Mouse (Mus musculus): ENCODE measurements around the gene Tdgf1.

The Tdgf1 gene

DNA sequence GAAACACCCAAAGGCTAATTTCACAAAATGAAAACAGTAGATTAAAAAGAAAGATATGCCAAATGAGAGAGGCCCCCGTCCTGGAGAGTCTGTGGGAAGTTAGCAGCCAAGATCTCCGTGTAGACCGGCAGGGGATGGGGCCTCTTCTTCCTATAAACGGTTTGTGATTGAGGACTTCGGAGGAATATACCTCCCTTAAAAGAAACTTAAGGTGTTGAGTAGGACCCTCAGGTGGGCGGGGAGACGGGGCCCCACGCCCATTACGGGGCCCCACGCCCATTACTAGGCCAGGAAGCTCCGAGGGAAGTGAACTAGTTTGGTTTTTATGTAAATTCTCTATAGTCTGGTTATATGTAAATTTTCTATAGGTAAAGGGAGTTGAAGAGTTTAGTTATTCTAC is at the start of gene Tdgf1:
Tdgf1 (minus strand) TSS at position 233 of the 400 bp plus-strand sequence.
- DNase-seq (ENCODE audit: low read depth, low spot score) = peak; percentile 92

DNA sequence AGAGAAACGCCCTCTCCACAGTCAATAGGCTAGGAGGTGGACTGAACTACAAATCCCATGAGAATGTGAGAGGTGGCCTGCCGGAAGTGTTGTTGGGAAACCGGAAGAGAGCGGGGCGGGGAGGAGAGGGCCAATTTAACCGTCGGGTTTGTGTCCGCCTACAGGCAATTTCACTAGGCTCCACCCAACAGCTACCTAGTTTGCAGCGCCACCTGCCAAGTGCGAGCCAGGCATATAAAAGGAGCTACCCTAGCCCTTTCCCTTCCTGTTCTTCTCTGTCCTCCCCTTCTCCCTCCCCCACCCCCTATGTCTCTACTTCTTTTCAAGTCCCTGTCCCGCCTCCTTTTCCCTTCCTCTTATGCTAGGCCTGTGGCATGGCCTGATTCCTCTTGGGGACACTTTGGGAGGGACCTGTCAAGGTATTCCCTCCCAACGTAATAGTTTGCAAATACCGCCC is 48.8 kb upstream of the Tdgf1 start:
- DNase-seq (ENCODE audit: low read depth, low spot score) = peak; percentile 98

DNA sequence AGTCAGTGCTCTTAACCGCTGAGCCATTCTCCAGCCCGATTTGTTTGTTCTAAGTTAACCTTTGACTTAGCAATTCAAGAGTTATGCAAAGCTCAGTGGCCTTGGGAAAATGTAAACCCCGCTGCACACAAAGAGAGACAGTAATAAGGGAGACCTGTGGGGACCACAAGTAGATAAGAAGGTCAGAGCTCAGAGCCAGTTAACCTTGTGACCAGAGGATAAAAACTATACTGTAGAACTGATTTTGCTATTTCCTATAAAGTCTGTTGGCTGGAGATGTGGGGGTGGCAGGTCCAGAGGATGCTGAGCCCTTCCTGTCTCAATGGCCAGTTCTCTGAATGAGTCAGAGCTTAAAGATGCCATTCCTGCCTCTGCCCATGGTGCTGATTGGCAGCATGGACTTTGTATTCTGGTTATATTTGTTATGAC is 47.3 kb upstream of the Tdgf1 start:
- peak; percentile 35 for DNase-seq (ENCODE audit: low read depth, low spot score)

DNA sequence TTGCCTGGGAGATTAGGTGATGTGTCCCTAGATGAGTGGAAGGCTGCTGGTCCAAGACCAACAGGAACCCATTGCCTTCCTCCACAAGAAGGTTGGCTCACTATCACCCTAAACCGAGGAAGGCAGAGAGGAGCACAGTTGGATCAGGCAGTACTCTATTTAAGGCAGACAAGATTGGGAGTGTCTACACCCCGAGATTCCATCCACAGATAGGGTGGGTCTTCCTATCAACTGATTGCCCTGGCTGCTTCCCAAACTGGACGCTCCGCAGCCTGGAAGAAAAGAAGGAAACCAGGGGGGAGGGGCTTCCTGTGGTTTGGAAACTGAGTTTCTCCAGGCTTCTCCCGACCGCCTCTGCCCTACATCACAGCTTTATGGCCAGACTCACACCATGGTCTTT is 44.2 kb upstream of the Tdgf1 start, which contains the start of gene Rtp3:
Rtp3 (minus strand) TSS at position 380 of the 400 bp plus-strand sequence.
- DNase-seq (ENCODE audit: low read depth, low spot score) = peak; percentile 20

DNA sequence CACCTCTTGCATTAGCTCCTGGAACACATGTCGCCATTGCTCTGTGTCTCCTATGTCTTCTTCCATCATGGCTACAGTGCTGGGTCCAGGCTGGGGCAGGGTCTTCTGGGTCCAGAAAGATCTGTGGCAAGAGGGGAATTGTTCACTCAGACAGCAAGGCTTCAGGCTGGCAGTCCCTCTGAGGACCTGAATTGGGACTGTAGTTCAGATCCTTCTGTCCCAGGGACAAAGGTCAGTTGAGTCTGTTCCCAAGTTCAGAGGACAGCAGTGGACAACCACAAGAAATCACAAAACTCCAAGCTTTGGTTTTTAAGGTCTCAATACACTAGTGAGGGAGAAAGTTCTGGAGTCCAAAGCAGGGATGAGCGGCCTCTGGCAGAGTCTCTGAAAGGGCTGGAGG is 43.6 kb upstream of the Tdgf1 start:
- DNase-seq (ENCODE audit: low read depth, low spot score) = no peak

DNA sequence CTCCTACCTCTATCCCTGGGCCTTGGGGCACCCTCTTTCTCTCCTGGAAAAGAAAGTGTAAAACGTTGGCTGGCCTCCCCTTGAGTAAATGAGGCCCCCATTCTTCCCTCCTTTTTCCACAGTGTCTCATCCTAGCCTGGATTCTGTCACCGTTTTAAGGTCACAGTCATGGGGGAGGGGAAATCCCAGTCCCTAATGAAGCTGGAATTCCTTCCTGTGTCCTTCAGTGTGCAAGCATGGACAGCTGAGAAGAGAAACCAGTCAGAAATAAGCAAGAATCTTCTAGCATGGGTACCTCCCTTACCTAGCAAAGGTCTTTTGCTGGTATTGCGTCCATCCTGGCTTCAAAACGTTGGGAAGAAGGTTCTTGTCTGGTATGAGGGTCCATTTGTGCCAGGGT is 43.2 kb upstream of the Tdgf1 start:
- no peak for DNase-seq (ENCODE audit: low read depth, low spot score)

DNA sequence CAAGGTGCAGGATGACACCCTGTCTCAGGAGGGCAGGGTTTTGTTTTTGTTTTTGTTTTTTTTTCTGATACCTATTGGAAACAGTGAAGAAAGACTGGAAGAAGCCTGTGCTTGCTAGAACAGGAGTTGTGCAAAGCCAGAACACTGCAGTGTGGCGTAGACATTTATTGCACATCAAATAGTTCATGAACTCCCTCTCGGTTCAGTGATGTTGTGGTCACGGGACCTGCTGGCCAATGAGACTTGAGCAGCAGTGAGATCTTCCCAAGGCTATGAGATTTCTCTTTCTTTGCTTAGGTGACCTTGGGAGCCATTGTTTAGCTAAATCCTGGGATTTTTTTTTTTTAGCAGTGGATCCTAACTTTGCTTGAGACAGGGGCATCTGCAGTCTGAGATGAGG is 42.1 kb upstream of the Tdgf1 start:
- peak; percentile 41 for DNase-seq (ENCODE audit: low read depth, low spot score)

DNA sequence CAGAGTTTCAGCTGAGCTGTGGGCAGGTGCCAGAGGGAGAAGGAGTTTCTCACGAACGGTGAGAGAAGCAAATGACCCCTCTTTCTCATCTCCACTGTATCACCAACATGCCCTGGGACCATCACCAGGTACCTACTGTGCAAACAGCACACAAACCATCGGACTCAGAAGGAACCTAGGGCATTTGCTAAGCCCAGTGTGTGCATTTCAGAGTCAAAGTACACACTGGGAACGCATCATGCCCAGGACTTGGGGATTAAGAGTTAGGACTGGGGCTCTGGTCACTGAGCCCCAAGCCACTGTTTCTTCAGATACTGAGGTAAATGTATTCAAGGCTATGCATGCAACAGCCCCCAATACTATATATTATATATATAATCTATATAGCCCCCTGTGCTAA is 41.4 kb upstream of the Tdgf1 start:
- DNase-seq (ENCODE audit: low read depth, low spot score) = no peak

DNA sequence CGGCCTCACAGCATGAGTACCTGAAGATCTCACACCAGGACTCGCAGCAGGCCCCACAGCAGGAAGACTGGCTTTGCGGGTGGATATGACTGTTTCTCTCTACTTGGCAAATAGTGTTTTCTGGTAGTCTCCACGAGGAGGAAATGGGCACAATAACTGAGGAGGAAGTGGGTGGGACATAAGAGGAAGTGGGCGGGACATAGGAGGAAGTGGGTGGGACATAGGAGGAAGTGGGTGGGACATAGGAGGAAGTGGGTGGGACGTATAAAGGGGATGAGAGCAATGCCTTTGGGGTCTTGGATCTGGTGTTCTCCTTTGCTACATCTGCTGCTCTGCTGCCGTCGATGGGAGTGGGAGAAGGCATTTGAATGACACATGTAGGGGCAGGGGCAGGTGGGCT is 40.0 kb upstream of the Tdgf1 start:
- no peak for DNase-seq (ENCODE audit: low read depth, low spot score)

DNA sequence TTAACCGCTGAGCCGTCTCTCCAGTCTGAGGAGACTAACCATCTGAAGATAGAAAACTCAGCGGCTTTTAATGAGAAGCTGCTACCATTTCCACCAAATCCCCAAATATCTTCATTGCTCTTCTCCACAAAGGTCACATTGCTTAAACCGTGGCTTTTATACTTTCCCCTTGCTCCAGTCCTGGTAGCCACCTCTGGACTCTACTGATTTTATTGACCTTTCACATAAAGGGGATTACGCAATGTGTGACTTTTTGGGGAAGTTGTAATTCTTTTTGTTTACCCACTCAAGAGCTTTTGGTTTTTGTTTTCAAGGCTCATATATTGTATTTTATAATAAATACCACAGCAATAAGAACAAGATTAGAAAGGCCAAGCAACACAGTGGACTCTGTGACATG is 39.6 kb upstream of the Tdgf1 start:
- no peak for DNase-seq (ENCODE audit: low read depth, low spot score)

DNA sequence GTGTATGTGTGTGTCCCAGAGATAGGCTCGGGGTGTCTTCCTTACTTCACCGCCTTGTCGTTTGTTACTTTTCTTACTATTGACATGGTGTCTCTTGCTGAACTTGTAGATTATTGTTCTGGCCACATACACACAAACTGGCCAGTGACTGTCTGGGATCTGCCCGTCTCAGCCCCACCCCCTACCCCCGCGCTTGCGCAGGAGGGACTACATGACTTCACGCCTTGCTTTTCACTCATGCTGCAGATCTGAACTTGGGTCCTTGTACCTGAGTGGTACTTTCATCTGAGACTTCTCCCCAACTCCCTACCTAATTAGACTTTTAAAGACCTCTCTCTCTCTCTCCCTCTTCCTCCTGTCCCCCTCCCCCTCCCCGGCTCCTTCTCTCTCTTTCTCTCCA is 38.1 kb upstream of the Tdgf1 start:
- peak; percentile 74 for DNase-seq (ENCODE audit: low read depth, low spot score)

DNA sequence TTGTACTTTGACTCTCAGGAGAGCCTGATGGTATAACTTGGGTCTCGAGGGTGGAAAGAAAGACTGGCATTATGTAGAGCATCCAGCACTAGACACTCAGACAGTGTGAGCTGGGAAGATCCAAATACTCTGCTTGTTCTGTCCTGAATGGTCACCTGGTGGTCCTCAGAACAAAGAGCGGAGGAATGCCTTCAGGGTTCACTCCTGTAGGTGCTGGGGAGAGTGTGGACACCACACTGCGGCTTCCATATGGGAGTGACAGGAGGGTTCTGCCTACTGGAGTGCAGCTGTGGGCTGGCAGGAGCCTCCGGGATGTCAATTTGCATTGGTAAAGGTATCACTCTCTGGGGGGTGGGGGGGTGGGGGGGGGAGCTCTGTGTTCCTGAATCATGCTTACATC is 36.4 kb upstream of the Tdgf1 start:
- DNase-seq (ENCODE audit: low read depth, low spot score) = no peak

DNA sequence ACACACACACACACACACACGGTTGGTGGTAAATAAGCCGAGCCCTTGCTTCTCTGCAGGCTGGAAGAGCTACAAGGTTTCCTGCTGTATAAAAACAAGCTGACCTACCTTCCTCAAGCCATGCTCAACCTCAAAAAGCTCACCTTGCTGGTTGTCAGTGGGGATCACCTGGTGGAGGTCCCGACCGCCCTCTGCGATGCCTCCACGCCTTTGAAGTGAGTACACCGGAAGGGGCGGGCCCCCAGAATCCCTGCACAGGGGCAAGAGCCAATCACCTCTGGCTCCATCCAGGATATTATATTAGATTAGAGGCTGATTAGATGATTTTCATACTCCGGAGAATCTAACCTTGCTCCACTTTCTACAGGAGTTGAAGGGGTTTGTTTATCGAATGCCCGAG is 33.5 kb upstream of the Tdgf1 start:
- DNase-seq (ENCODE audit: low read depth, low spot score) = peak; percentile 90

DNA sequence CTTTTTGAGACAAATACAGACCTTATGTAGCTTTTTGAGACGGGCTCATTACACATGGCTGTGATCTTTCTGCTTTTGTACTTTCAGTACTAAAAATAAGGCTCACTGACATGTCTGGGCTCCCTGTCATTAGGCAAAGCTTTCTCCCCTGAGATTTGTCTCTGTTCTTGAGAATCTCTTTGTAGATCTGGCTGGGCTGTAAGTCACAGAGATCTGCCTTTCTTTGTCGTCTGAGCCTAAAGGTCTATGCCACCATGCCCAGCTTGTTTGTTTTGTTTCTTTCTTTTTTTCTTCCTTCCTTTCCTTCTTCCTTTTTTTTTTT is 19.9 kb upstream of the Tdgf1 start:
- no peak for DNase-seq (ENCODE audit: low read depth, low spot score)

DNA sequence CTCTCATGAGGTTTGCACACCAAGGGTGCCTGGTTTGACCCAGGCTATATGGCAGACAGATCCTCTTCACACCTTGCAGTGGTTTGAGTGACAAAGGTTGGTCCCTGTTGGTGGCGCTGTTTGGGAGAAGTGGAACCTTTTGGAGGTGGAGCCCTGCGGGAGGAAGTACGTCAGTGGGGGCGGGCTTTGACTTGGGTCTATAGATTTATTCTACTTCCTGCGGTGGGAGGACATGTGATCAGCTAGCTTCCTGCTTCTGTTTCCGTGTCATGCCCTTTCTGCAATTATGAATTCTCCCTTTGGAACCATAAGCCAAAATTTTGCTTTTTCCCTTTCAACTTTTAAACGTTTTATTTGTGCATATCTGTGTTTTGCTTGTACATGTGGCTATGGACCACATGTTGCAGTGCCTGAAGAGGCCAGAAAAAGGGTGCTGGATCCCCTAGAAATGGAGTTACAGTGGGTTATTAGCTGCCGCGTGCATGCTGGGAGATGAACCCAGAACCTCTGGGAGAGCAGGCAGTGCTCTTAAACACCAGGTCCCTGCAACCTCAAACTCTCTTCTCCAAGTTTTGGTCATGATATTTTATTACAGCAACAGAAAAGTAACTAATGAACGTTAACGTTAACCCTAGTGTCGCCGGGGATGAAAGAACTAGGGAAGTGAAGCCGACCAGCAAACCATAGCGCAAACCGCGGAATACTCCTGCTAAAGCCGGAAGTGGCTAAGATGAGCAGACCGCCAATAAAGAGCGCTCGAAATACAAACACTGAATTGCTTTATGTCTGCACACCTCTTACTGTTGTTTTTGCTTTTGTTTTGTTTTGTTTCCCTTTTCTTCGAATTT is 19.3 kb upstream of the Tdgf1 start:
- DNase-seq (ENCODE audit: low read depth, low spot score) = peak; percentile 96

DNA sequence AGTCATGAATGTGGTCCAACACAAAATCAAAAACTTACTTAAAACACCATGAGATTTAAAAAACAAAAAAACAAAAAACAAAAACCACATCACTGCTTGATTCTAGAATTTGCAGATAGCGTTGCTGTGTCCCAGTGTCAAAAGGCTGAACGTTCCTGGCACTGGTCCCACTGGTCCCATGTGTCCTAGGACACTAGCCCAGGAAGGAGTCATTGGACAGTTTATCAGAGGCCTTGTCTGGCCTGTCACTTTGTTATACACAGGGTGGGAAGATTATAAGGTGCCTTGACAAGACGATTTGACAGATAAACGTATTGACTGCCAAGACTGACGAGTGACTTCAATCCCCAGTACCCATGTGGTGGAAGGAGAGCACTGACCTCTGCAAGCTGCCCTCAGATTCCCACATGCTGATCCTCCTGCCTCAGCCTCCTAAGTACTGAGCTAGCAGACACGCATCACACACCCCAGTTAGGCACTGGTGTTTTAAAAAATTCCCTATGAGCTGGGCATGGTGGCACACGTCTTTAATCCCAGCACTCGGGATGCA is 17.7 kb upstream of the Tdgf1 start:
- DNase-seq (ENCODE audit: low read depth, low spot score) = no peak

DNA sequence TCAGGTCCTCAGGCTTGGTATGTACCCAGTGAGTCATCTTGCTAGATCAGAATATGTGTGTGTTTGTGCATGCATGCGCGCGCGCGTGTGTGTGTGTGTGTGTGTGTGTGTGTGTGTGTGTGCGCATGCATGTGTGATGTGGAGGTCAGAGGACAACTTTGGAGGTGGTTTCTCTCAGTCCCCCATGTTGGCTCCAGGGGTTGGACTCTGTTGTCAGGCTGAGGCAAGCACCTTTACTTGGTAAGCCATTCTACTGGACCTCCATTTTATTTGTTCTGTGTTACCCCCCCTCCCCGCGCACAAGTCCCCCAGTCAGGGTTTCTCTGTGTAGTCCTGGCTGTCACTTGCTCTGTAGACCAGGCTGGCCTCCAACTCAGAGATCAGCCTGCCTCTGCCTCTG is 15.4 kb upstream of the Tdgf1 start:
- DNase-seq (ENCODE audit: low read depth, low spot score) = no peak

DNA sequence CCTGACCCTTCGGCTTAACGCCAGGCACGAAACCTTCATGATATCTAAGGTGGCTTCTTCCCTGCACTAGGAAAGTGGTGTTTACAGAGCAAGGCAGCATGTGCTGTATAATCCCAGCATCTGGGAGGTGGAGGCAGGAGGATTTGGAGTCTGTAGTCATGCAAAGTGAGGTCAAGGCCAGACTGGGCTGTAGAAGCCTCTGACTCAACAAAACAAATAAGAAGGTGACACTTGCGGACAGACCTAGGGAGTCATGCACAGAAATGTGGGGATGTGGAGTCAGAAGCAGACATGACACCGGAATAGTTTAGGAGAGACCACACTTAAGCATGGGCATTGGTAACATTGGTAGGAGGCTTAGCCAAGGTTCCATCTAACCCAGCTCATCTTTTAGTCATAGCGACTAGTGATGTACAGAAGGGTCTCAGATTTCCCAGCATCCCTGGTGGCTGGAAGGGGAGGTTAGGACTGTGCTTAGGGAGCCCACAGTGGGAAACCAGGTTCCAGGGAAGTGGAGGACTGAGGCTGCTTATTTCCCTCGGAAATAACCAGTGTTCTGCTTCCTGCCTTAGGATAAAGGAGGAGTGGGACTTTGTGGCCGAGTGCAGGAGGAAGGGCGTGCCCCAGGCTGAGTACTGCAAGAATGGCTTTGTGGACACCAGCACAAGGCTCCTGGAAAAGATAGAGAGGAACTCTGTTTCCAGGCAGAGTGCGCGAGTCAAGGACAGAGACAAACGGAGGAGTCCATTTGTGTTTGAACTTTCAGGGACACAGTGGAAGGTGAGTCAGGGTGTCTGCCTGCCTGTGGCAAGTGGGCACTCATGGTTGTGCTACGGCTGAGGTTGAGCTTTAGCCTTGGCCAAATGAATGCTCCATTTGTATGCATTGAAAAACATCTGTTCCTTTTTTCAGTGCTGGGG is 14.5 kb upstream of the Tdgf1 start:
- DNase-seq (ENCODE audit: low read depth, low spot score) = peak; percentile 92

DNA sequence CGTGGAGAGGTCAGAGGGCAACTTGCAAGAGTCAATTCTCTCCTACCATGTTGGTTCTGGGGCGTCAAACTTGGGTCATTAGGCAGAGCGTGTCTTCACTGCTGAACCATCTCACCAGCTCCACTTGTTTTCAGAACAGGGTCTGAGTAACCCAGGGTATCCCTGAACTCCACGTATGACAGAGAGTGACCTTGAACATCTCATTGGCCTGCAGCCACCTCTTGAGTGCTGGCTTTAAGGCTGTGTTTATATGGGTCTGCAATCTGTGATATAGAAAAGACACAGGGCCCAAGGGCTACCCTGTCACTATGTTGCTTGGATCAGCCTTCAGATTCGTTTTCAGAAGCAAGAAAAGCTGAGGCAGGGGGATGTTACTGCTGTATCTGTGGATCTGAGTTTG is 13.7 kb upstream of the Tdgf1 start:
- DNase-seq (ENCODE audit: low read depth, low spot score) = no peak

DNA sequence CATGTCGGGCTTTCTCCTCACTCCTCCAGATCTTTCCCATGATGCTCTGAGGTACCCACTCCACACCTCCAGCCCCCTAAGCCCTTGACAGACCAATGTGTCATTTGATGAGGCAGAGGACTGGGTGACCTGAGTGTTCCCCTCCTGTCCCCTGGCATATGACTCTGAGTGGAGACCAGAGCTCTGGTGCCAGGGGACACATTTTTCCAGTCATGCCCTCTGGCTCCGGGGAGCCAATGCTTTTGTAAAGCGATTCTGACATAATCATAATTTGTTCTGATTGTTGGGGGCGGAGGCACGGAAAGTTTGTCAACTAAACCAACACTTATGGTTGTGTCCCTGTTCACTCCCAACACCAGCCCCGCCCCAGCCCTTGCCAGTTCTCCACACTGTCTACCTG is 10.0 kb upstream of the Tdgf1 start:
- no peak for DNase-seq (ENCODE audit: low read depth, low spot score)

DNA sequence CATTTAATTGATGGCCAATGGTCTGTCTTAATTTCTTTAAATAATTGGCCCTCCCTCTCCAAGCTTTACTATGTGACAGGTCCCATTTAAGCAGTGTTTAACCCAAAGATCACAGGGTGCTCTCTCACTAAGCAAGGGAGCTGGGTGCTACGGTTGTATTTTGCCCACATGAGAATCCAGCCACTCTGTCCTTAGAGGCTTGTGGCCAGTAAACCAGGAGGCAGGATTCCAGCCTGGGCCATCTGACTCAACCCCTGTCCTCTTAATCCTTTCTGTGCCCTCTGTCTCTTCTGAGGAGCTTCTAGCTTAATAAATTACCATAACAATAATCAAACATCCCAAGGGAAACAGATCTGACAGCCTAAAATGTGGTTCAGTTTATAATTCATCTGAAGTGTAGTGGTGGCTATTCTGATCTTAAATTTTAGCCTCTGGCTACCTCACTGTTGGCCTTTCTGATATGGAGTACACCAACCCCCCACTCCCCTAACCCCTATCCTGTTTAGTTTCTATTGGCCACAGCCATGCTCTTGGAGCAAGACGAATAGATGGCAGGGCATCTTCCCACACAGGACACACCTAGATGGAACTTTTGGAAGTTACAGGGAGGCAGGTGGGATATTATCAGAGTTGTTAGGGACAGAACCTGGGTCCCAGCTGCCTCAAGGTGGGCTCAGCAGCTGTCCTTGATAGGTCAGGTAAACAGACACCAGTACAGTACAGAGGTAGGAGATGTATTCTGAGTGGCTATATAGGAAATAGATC is 8.9 kb upstream of the Tdgf1 start:
- DNase-seq (ENCODE audit: low read depth, low spot score) = no peak
